Mouse (Mus musculus) adipocyte (in vitro differentiated cells): ENCODE data around the gene Grhl1.
A peak's percentile ranks its signal among the peaks of the same experiment; 100 is the strongest.
"Not testable (repeated sequence)": the region's sequence is repeated elsewhere in the genome, so short reads cannot be mapped to it uniquely, and the experiment has no call there.

Source experiments
- DNase-seq: peaks from one replicate; pipeline ENCODE4 v3.0.0-alpha.2; 2016; ENCODE audit warnings: low spot score

Grhl1 gene

DNA sequence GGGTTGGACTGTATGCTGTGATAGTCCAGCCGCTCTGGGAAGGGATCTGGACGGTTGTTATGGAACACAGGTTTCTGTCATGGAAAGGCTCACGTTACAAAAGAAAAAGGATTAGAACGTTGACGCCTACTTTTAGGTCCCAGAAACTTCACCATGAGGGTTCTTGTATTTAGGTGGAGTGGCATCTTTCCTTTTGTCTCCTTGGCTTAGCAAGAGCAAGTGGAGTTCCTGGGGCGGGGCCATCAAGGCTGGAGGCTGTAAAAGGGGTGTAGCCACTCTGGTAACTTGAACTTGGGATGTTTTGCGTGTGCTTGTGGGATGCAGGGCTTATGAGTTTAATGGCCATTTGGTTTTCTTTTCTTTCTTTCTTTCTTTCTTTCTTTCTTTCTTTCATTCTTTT lies 18.3 kb downstream of the Grhl1 start:
- no peak for DNase-seq

GRCm38 (mm10) chr12:24592055-24592454 lies 20.0 kb downstream of the Grhl1 start:
- peak; percentile 39 for DNase-seq

DNA sequence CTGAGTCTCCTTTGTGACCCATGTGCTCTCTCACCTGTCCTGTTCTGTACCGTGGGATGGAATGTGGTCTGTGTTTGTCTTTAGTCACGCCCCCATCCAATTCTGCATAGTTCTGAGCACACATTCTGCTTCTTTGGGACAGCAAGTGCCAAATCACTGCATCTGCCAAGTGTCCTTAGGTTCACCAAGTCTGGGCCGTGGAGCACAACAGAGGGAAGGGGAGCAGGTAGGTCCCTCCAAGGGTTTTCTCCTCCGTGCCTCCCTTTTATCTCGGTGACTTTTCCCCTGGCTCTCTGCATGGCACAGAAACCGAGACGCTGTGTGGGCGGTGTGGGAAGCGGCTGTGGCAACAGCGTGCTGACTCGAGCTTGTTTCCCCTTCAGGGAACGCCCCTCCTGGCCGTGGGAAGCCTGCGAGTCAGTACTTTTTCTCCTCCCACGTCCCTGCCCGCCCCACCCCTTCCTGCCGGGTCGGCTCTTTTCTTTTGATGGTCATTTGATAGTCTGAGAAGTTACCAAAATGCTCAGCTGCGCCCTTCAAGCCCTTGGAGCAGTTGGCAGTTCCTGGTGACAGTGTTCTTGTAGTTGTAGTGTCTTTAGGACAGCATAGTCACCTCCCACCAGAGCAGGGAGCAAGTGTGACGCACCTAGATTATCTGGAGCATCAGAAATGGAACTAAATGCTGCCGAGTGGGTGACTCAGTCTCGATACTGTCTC lies 21.0 kb downstream of the Grhl1 start:
- peak; percentile 91 for DNase-seq

DNA sequence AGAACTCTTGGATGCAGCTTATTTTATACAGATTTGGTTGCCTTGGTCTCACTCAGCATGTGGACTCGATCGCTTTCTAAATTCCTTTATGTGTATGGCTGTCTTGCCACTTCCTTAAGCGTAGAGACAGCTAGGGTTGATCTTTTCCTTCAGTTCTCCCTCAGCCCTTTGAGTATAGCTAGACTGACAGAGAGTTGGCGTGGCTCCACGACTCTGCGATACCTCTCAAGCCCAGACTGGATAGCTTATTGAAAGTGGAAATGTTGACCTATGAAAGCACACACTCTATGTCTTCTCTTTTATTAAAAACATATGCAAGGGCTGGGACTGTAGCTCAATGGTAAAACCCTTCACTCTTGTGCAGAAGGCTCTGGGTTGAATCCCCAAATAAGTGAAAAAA lies 25.3 kb downstream of the Grhl1 start:
- no peak for DNase-seq

- peak; percentile 68 for DNase-seq
Measured at GRCm38 (mm10) chr12:24599366-24599895, 27.3 kb downstream of the Grhl1 start.

GRCm38 (mm10) chr12:24600074-24600473 lies 28.0 kb downstream of the Grhl1 start:
- no peak for DNase-seq

DNA sequence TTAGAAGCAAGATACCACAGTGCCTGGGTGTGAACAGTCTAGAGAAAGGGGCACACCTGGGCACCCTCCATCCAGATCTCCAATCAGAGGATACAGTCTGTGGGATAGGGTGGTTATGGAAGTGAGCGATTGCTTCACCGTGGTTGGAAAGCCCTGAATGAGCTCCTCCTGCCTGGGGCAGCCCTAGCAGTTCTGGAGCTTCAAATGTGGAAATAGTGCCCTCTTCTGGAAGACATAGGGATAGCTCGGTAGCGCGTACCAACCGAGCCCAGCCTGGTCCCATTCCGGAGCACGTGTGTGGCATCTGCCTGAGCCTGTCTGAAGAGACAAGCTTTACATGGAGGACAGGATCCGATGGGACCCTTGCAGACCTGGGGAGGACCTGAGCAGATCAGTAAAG lies 28.7 kb downstream of the Grhl1 start:
- peak; percentile 87 for DNase-seq

- DNase-seq, result peak; percentile 80
Measured at GRCm38 (mm10) chr12:24603266-24603665, 31.2 kb downstream of the Grhl1 start.

DNA sequence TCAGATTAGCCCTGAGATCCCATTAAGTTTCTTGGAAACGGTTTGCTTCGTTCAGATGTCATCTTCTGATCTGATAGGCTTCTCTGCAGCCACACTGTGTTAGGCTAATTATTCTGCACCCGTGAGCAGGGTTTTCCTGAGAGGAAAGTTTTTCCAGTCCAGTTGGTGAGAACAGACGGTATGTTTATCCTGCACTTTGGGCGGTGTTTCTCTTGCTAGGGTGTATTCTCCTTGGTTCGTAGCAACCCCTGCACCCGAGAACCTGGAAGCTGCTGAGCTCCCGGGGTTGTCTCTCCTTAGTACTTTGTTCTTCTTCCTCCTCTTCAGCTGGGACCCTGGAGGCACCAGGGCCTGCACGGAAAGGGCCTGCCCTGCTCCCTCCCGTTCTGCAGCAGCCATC lies 34.1 kb downstream of the Grhl1 start:
- no peak for DNase-seq

GRCm38 (mm10) chr12:24612591-24612990 lies 40.5 kb downstream of the Grhl1 start:
- DNase-seq, result no peak

GRCm38 (mm10) chr12:24614452-24615075 lies 42.5 kb downstream of the Grhl1 start:
- no peak for DNase-seq

DNA sequence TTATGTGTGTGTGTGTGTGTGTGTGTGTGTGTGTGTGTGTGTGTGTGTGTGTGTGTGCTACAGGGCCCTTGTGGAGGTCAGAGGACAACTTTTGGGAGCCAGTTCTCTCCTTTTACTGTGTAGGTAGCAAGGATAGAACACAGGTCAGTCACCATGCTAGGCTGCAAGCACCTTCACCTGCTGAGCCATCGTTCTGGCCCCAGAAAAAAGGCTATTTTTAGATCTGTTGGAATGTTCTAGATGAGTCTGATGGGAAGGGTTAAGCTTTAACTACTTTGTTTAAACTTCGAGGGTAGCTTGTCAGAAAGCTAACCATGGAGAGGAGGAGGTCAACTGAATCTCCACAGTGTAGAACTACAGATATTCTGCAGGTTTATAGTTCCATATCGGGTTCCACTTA lies 43.1 kb downstream of the Grhl1 start:
- no peak for DNase-seq

DNA sequence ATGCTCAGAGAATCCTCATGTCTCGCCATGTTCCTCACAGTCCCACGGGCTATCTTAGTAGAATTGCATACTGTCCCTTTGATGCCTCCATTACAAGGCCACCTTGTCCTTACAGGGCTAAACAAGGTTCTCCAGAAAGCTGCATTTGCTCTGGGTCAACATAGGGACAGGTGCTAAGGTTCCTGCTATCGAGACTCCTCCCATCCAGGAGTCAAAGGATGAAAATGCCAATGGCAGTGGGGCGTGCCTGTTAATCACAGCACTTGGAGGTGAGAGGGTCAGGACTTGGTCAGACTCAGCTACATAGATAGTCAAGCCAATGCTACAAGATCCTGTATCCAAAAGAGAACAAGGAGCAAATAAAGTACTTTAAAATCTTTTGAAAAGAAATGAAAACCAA lies 47.4 kb downstream of the Grhl1 start:
- no peak for DNase-seq

GRCm38 (mm10) chr12:24623486-24624251 lies 51.6 kb downstream of the Grhl1 start:
- DNase-seq, result no peak

DNA sequence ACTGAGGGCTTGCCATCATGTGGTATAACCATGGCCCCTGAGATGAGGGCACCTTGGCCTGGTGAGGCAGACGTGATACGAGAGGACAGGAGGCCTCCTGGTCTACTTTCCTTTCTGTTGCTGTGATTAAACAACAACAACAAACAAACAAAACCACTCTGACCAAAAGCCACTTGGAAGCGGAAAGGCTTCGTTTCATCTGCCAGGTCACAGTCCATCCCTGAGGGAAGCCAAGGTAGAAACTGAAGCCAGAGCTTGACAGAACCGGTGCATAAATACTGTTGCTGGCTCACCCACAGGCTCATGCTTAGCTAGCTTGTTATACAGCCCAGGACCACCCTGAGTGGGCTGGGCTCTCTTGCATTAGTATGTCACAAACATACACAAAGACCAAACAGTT lies 54.3 kb downstream of the Grhl1 start:
- no peak for DNase-seq

- DNase-seq, result peak; percentile 72
Measured at GRCm38 (mm10) chr12:24627215-24627614, 55.1 kb downstream of the Grhl1 start.

DNA sequence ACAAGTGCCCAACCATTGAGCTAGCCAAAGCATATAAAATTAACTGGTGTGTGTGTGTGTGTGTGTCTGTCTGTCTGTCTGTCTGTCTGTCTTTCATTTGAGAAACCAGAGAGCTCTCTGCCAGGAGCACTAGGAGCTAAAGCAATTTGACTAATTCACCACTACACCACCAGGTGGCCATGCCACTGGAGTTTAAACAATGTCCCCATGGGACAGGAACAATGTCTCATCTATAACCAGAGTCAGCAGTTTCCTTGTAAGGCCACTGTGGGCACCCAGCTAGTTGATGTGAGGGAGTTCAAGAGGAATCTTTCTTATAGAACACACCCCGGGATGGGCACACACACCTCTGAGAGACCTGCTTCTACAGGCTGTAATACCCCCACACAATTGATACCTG lies 58.1 kb downstream of the Grhl1 start:
- DNase-seq, result peak; percentile 69

DNA sequence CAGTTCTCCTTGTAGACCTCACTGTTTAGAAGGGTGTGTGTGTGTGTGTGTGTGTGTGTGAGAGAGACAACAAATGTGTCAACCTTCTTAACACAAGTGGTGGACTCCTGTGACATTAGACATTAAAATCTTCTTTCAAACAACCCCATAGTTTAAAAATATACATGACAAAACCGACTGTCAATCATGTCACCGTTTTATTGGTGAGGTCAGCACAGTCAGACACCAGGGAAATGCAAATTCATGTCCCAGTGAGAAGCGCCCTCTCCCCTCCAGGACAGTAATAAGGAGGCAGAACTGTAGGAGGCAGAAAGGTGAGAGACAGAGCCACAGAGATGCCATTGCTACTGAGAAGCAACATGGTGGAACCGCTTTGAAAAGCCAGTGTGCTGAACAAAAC lies 60.3 kb downstream of the Grhl1 start:
- no peak for DNase-seq

DNA sequence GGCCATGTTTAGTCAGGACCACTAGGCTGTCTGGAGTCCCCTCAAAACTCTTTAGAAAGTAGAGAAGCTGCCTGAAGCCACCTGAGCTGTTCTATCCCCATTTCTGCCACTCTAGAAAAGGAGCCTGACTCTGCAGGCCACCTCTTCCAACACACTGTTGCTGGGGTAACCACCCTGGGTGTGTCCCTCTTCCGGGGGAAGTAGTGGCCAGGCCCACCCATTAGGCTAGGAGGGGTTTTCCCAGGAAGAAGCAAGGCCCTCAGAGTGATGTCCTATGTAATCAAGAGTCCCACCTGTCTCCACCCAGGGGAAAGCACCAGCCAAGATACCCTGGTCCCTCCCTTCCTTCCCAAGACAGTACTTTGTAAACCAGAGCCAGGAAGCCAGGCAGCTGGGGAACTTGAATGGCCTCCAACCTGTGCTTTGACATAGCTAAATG lies 61.7 kb downstream of the Grhl1 start:
- DNase-seq, result no peak

DNA sequence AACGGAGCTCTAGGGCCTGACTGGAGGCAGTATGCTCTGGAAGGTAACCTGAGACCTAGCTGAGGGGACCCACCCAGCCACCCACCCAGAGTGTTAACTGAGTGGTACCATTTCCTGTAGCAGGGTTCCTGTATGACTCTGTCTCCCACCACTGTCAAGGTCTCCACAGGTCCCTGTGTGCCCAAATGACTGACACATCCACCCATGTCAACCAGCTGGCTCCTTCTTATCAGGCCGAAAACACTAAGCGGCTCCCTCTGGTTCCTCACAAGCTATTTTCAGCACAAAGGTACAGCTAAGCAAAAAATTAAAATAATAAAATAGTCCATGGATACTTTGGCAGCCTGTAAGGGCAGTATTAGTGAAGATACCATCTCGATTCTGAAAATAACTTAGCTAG lies 62.1 kb downstream of the Grhl1 start:
- no peak for DNase-seq

- DNase-seq, result no peak
Measured at GRCm38 (mm10) chr12:24634648-24635047, 62.6 kb downstream of the Grhl1 start.

DNA sequence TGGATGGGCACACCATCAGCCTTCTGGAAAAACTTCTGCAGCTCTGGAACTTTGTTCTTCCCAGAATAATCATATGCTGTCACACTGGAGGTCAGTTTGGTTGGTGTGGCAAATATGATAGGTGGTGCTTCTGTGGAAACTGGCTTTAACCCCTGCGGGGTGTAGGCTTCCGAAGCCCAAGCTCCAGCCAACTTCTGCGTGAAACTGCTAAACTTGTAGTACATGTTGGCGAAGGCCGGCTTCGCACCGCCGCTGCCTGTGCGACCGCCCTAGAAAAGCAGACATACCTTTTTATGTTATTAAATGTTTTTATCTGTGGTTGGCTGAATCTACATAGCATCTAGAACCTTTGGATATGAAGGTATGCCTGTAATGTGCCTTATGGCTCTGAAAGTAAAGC lies 66.7 kb downstream of the Grhl1 start:
- DNase-seq, result not testable (repeated sequence)

DNA sequence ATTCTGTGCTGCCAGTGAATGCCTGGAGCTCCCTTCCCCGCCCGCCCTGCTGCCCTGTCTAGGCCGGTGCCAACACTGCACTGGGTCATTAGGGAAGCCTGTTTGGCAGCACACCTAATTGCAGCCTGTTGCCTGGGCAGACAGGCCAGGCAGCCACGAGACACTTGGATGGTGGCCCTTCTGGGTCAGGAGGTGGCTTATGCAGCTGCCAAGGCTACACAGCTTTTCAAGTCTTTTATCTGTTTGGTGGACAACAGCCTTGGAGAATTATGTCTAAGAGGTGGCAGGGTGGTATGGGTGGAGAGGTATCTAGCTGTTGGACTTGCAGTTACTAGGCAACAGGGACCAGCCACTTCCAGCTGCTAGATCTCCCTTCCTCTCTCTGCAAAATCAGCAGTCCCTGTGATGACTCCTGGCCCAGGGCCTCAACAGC lies 70.3 kb downstream of the Grhl1 start:
- peak; percentile 96 for DNase-seq
